Mouse (Mus musculus) MEL (cell line): ENCODE data around the gene Rbbp6. TPM values are rescaled to one million over a fixed set of nuclear protein-coding genes. Genes with fewer than 3 reads are reported as not detected.

ENCODE experiments used
- DNase-seq: peaks from one replicate; pipeline ENCODE4 v3.0.0; 2011; ENCODE audit warnings: low read depth, low spot score
- H3K27ac ChIP-seq: 2 replicates; pipeline ENCODE4 v1.5.1; 2012; ENCODE audit warnings: low read depth, mild to moderate bottlenecking, control low read depth, low read length, moderate library complexity; ENCODE audit not compliant: control insufficient read depth
- H3K27me3 ChIP-seq, 2 experiments: fragments of 150-350 bp in 1 of 2; sonication (generic) in 1 of 2; 2 replicates each; pipeline ENCODE4 v1.6.1; 2012; ENCODE audit warnings: low read length in 2 of 2, mild to moderate bottlenecking in 2 of 2, improper control_type of control experiment in 1 of 2, moderate library complexity in 1 of 2; ENCODE audit not compliant: insufficient read depth in 2 of 2, control insufficient read depth in 1 of 2
- H3K36me3 ChIP-seq, 2 experiments: 2 replicates each; pipeline ENCODE4 v1.6.1; 2012 to 2014; ENCODE audit warnings: low read length in 2 of 2, improper control_type of control experiment in 1 of 2, inconsistent platforms in 1 of 2, mild to moderate bottlenecking in 1 of 2; ENCODE audit not compliant: insufficient read depth in 2 of 2, control insufficient read depth in 1 of 2
- H3K4me1 ChIP-seq, 2 experiments: fragments of 150-350 bp in 1 of 2; sonication (generic) in 1 of 2; 2 replicates each; pipeline ENCODE4 v1.6.1; 2012; ENCODE audit warnings: low read length in 2 of 2, improper control_type of control experiment in 1 of 2, mild to moderate bottlenecking in 1 of 2; ENCODE audit not compliant: insufficient read depth in 2 of 2, control insufficient read depth in 1 of 2
- H3K4me3 ChIP-seq, 2 experiments: fragments of 150-350 bp in 1 of 2; sonication (generic) in 1 of 2; 2 replicates each; pipeline ENCODE4 v1.5.1; 2012; ENCODE audit warnings: low read depth in 2 of 2, low read length in 2 of 2, mild to moderate bottlenecking in 2 of 2, moderate library complexity in 2 of 2, control low read depth in 1 of 2, improper control_type of control experiment in 1 of 2; ENCODE audit not compliant: control insufficient read depth in 1 of 2, insufficient read depth in 1 of 2
- H3K79me2 ChIP-seq: 2 replicates; pipeline ENCODE4 v1.6.1; 2012; ENCODE audit warnings: mild to moderate bottlenecking, low read length, moderate library complexity; ENCODE audit not compliant: control insufficient read depth, poor library complexity, insufficient read depth
- H3K9ac ChIP-seq: 2 replicates; pipeline ENCODE4 v1.6.1; 2012; ENCODE audit warnings: low read depth, mild to moderate bottlenecking, control low read depth, low read length, moderate library complexity; ENCODE audit not compliant: control insufficient read depth, poor library complexity, severe bottlenecking
- H3K9me3 ChIP-seq: fragments of 150-350 bp; sonication (generic); replicated peaks from 2 replicates; pipeline ENCODE4 v1.6.1; 2012; ENCODE audit warnings: mild to moderate bottlenecking, low read length, improper control_type of control experiment, moderate library complexity; ENCODE audit not compliant: insufficient read depth
- CHD1 ChIP-seq: IDR thresholded peaks from 2 replicates; pipeline ENCODE4 v1.6.1; 2012; ENCODE audit warnings: low read depth, mild to moderate bottlenecking, inconsistent platforms, low read length, improper control_type of control experiment
- GABPA ChIP-seq: IDR thresholded peaks from 2 replicates; pipeline ENCODE4 v1.6.1; 2012; ENCODE audit warnings: low read depth, mild to moderate bottlenecking, inconsistent platforms, low read length, improper control_type of control experiment, moderate library complexity
- GATA1 ChIP-seq: IDR thresholded peaks from 2 replicates; pipeline ENCODE4 v1.6.1; 2011; ENCODE audit warnings: low read depth, low read length, improper control_type of control experiment
- JUND ChIP-seq: IDR thresholded peaks from 2 replicates; pipeline ENCODE4 v1.6.1; 2011; ENCODE audit warnings: low read depth, mild to moderate bottlenecking, improper control_type of control experiment, low read length
- KAT2A ChIP-seq: conservative IDR thresholded peaks from 2 replicates; pipeline ENCODE4 v1.6.1; 2012; ENCODE audit warnings: low read depth, low read length, improper control_type of control experiment, inconsistent platforms
- MAX ChIP-seq: IDR thresholded peaks from 2 replicates; pipeline ENCODE4 v1.6.1; 2011; ENCODE audit warnings: low read length, improper control_type of control experiment
- MAZ ChIP-seq: IDR thresholded peaks from 2 replicates; pipeline ENCODE4 v1.6.1; 2012; ENCODE audit warnings: low read depth, mild to moderate bottlenecking, inconsistent platforms, low read length, improper control_type of control experiment
- MYB ChIP-seq: IDR thresholded peaks from 2 replicates; pipeline ENCODE4 v1.6.1; 2011; ENCODE audit warnings: mild to moderate bottlenecking, low read depth, low read length, improper control_type of control experiment
- MYC ChIP-seq: IDR thresholded peaks from 2 replicates; pipeline ENCODE4 v1.6.1; 2011; ENCODE audit warnings: low read depth, mild to moderate bottlenecking, low read length, improper control_type of control experiment, moderate library complexity
- NELFE ChIP-seq: IDR thresholded peaks from 2 replicates; pipeline ENCODE4 v1.6.1; 2011; ENCODE audit warnings: low read depth, low read length, improper control_type of control experiment
- POLR2A ChIP-seq, 2 experiments: IDR thresholded peaks; 2 replicates each; pipeline ENCODE4 v1.6.1; 2011 to 2012; ENCODE audit warnings: low read length in 2 of 2, mild to moderate bottlenecking in 2 of 2, control low read depth in 1 of 2, improper control_type of control experiment in 1 of 2, low read depth in 1 of 2, moderate library complexity in 1 of 2; ENCODE audit not compliant: control insufficient read depth in 1 of 2, insufficient read depth in 1 of 2, poor library complexity in 1 of 2
- POLR2AphosphoS5 ChIP-seq: IDR thresholded peaks from 2 replicates; pipeline ENCODE4 v1.6.1; 2012; ENCODE audit warnings: low read depth, borderline replicate concordance, mild to moderate bottlenecking, inconsistent platforms, low read length, moderate library complexity, mixed read lengths
- RAD21 ChIP-seq: IDR thresholded peaks from 2 replicates; pipeline ENCODE4 v1.6.1; 2011; ENCODE audit warnings: mild to moderate bottlenecking, low read depth, low read length, improper control_type of control experiment
- SIN3A ChIP-seq: IDR thresholded peaks from 2 replicates; pipeline ENCODE4 v1.6.1; 2012; ENCODE audit warnings: low read length, improper control_type of control experiment, inconsistent platforms
- SMC3 ChIP-seq: IDR thresholded peaks from 2 replicates; pipeline ENCODE4 v1.6.1; 2011; ENCODE audit warnings: low read depth, low read length, improper control_type of control experiment
- TAL1 ChIP-seq: IDR thresholded peaks from 2 replicates; pipeline ENCODE4 v1.6.1; 2012; ENCODE audit warnings: mild to moderate bottlenecking, inconsistent platforms, low read length, moderate library complexity, mixed read lengths
- UBTF ChIP-seq: IDR thresholded peaks from 2 replicates; pipeline ENCODE4 v1.6.1; 2012; ENCODE audit warnings: low read depth, mild to moderate bottlenecking, inconsistent platforms, low read length, improper control_type of control experiment, moderate library complexity, borderline replicate concordance; ENCODE audit not compliant: insufficient read depth
- USF1 ChIP-seq: IDR thresholded peaks from 2 replicates; pipeline ENCODE4 v1.6.1; 2014; ENCODE audit warnings: low read depth, mild to moderate bottlenecking, inconsistent platforms, low read length, improper control_type of control experiment, moderate library complexity
- USF2 ChIP-seq, 2 experiments: IDR thresholded peaks; 2 replicates each; pipeline ENCODE4 v1.6.1; 2011 to 2012; ENCODE audit warnings: improper control_type of control experiment in 2 of 2, low read length in 2 of 2, borderline replicate concordance in 1 of 2, inconsistent platforms in 1 of 2, low read depth in 1 of 2, mild to moderate bottlenecking in 1 of 2; ENCODE audit not compliant: insufficient read depth in 1 of 2
- ZC3H11A ChIP-seq: IDR thresholded peaks from 2 replicates; pipeline ENCODE4 v1.6.1; 2012; ENCODE audit warnings: low read depth, mild to moderate bottlenecking, inconsistent platforms, low read length, improper control_type of control experiment
- ZKSCAN1 ChIP-seq: IDR thresholded peaks from 2 replicates; pipeline ENCODE4 v1.6.1; 2012; ENCODE audit warnings: low read depth, mild to moderate bottlenecking, inconsistent platforms, low read length, improper control_type of control experiment, moderate library complexity
- ZMIZ1 ChIP-seq: IDR thresholded peaks from 2 replicates; pipeline ENCODE4 v1.6.1; 2012; ENCODE audit warnings: low read depth, mild to moderate bottlenecking, inconsistent platforms, low read length, improper control_type of control experiment, moderate library complexity
- polyA plus RNA-seq, 2 experiments: library from polyadenylated mRNA; stranded (reverse) in 1 of 2; unstranded in 1 of 2; fragments of >175 nt in 1 of 2; fragments of >200 nt in 1 of 2; gene quantifications; 2 replicates each; pipeline versions ENCODE4 v1.2.1 to v1.2.4; 2012; ENCODE audit warnings: low replicate concordance in 2 of 2, low read depth in 1 of 2; ENCODE audit not compliant: insufficient read length in 2 of 2, insufficient read depth in 1 of 2, missing spikeins in 1 of 2
- total RNA-seq: library from RNA; depleted of rRNA; stranded (reverse); fragments of 300-350 nt; gene quantifications from 2 replicates; pipeline ENCODE4 v1.2.3, GENCODE M21; 2012

Rbbp6 gene
- total and polyA plus RNA-seq, 3 experiments: 22.7 to 70.6 TPM; not detected in 1

DNA sequence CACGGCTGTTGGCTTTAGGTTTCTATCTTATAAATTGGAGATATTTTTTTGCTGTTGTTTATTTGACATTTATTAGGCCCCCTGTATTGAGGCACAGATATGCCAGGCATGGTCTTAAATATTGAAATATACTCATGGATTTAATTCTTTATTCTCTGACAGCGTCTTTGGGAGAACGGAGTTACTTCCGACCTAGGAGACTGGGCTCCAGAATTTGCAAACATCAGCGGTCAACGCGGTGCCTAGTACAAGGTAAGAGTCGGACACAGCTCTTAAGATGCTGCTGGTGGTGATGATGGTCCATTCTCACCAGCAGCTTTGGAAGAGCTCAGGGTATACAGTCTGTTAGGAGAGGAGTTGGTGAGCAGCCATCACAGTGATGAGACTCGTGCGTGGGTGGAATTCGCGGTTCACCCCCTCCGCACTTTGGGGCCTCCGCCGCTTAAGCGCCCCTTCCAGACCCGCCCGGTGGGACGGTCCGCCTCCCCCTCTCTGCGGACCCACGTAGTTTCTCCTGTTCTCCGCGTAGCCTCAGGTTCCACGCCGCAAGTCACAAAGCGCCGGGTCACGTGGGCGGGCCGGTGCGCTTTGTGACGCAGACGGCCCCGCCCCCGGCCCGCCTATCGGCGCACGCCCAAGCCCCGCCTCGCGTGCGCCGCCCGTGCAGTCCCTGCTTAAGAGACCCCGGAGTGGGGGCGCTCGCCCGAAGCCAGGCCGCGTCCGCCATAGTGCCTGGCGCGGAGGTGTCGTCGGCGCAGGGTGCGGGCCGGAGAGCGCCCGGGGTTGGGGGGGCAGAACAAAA is 3.9 kb downstream of the Rbbp6 start (continued):
- TF ChIP-seq GABPA (no peak), USF1 (peak; percentile 98), ZKSCAN1 (no peak), ZMIZ1 (peak; percentile 86), RAD21 (no peak), POLR2AphosphoS5 (no peak), CHD1 (peak; percentile 98), UBTF (no peak), MYC (peak; percentile 41; the same call in 1 of the 2 replicates), MAZ (peak; percentile 92), GATA1 (no peak), SIN3A (peak; percentile 63), USF2 (IDR thresholded peaks at IDR 0.05; ENCODE audit: borderline replicate concordance in 1 of 2, insufficient read depth in 1 of 2, low read depth in 1 of 2, low read length in 2 of 2) (peak in 1 of 2 experiments; percentile 86; a peak in 2 of 4 replicates), ZC3H11A (no peak), KAT2A (no peak; the same call in 1 of the 2 replicates), JUND (no peak), TAL1 (no peak), SMC3 (0 out of 2 replicates have a peak, but pooled peaks have one; percentile 17)

DNA sequence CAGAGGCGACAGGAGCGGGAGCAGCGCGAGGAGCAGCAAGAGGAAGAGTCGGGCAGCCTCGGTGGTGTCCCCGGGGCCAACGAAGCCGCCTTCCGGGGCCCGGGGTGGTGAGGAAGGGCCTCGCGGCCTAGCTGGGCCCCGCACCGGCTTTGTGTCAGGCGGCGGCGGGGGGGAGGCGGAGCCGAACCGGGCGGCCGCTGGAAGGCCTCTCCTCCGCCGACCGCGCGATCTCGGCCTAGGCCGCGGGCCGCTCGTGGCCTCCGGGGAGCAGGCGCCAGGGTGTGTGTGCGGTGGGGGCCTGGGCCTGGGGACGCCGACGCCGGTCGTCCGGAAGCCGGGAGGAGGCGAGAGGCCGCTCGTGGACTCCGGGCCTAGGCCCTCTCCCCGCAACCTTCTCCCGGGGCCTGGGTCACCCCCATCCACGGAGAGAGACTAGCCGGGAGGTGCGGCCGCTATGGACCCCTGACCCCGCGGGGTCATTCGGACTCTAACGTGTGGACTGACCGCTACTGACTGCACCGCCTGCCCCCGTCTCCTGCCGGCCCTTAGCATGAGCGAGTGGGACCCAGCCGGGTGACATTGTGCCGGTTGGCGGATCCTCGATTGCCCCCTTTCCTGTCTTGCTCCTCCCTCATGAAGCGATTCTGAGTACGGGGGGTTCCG is 4.8 kb downstream of the Rbbp6 start:
- peak; percentile 50 for DNase-seq

More for the DNA sequence above, 4.8 kb downstream of the Rbbp6 start:
- Histone ChIP-seq H3K4me3 (peak overlapping the region; percentile 84 to 95), H3K27ac (peak overlapping the region; percentile 79), H3K9me3 (no peaks in the 10 kb centered on the region), H3K27me3 (no peaks in the 10 kb centered on the region), H3K9ac (peak overlapping the region; percentile 100), H3K36me3 (peaks cover 8 to 32% of the 10 kb centered on the region in 2 experiments; a peak in 3 of 4 replicates), H3K79me2 (peaks cover 43% of the 10 kb centered on the region), H3K4me1 (peaks cover 11% of the 10 kb centered on the region in 2 experiments)
- TF ChIP-seq NELFE: 0 out of 2 replicates have a peak, but pooled peaks have one; percentile 24
- TF ChIP-seq USF1: no peak
- TF ChIP-seq GABPA: no peak
- TF ChIP-seq MAX: peak; percentile 21; the same call in 1 of the 2 replicates
- 0 out of 2 replicates have a peak, but pooled peaks have one; percentile 61 for TF ChIP-seq UBTF
- TF ChIP-seq POLR2A (IDR thresholded peaks at IDR 0.05; ENCODE audit: control insufficient read depth in 1 of 2, insufficient read depth in 1 of 2, low read depth in 1 of 2, low read length in 2 of 2, poor library complexity in 1 of 2): 0 out of 4 replicates have a peak, but pooled peaks of 1 of the 2 experiments have one; percentile 10
- no peak for TF ChIP-seq MYB
